Mouse (Mus musculus): ENCODE measurements around the gene Rnf43. TPM values are rescaled to one million over a fixed set of nuclear protein-coding genes. Genes with fewer than 3 reads are reported as not detected.

The Rnf43 gene
- 1 to 10 TPM; 6.7 TPM for total RNA-seq (2023)

GRCm38 (mm10) chr11:87662407-87662806 lies at the start of gene Rnf43:
TSS of gene Rnf43 (plus strand) at chr11:87662722.

GRCm38 (mm10) chr11:87616790-87617474 lies 45.6 kb upstream of the Rnf43 start, which contains the start of gene Hsf5:
TSS of gene Hsf5 (plus strand) at chr11:87617164.

GRCm38 (mm10) chr11:87737175-87737740 lies 74.7 kb downstream of the Rnf43 start, which contains the start of gene Supt4a:
TSS of gene Supt4a (plus strand) at chr11:87737552.

GRCm38 (mm10) chr11:87760301-87761081 lies 98.0 kb downstream of the Rnf43 start, which contains the start of gene Tspoap1:
TSS of gene Tspoap1 (plus strand) at chr11:87760541.

Other genes with a start within 250 kb of the Rnf43 start
- gene Gm11492, start 96.1 kb upstream of the Rnf43 start, total RNA-seq (2023), result not detected
- gene Sept4, start 93.8 kb upstream of the Rnf43 start, total RNA-seq (2023), result 1 to 10 TPM; 1.5 to 4.0 TPM
- 10 to 100 TPM; 24.7 to 26.3 TPM for gene Mtmr4, start 70.6 kb upstream of the Rnf43 start, total RNA-seq (2023)
- gene Hsf5, start 45.6 kb upstream of the Rnf43 start, total RNA-seq (2023), result under 1 TPM in 1 of 2 experiments, not detected in 1; 0.12 TPM
- 100 to 1,000 TPM; 157 to 160 TPM for gene Supt4a, start 74.8 kb downstream of the Rnf43 start, total RNA-seq (2023)
- 1 to 10 TPM; 4.4 to 7.1 TPM for gene Tspoap1, start 97.8 kb downstream of the Rnf43 start, total RNA-seq (2023)
- 1 to 10 TPM in 1 of 2 experiments, under 1 TPM in 1; 0.24 to 1.1 TPM for gene Mpo, start 130.9 kb downstream of the Rnf43 start, total RNA-seq (2023)
- not detected for gene Lpo, start 165.6 kb downstream of the Rnf43 start, total RNA-seq (2023)
- 10 to 100 TPM; 10.7 to 16.2 TPM for gene Mks1, start 190.5 kb downstream of the Rnf43 start, total RNA-seq (2023)
- not detected for gene Epx, start 212.8 kb downstream of the Rnf43 start, total RNA-seq (2023)
- gene Olfr462, start 229.5 kb downstream of the Rnf43 start, total RNA-seq (2023), result not detected
- gene Olfr463, start 234.7 kb downstream of the Rnf43 start, total RNA-seq (2023), result not detected